Mouse (Mus musculus): ENCODE measurements around the gene Il23r. TPM values are rescaled to one million over a fixed set of nuclear protein-coding genes. Genes with fewer than 3 reads are reported as not detected.

Gene Il23r
- total RNA-seq (2021): not detected
- not detected in 2 replicates for polyA plus RNA-seq (2012; rRNA removed)
- long read RNA-seq: 0 reads

DNA sequence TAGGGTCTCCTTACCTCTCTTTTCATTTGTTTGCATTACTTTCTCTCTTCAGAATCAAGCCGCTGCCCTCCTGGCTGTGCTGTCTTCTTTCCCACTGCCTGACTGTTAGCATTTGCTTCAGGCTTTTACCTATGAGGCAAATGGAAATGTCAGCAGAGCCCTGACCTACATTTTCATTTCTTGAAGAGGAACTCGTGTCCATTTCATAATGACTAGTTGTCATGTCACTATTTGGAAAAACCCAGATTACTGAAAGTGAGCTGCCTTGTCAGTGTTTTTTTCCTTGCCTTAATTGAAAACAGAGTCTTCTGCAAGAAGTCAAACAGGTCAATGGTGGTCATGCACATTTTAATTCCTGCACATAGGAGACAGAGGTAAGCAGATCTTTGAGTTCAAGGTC is at the start of gene Il23r:
TSS of gene Il23r (minus strand) at position 101 of the 400 bp plus-strand sequence.
- intact Hi-C loops (cut with DNase I): no loop called here
- no peaks in the 10 kb centered on the region for H3K4me1 ChIP-seq (ENCODE audit: control insufficient read depth, insufficient read depth, low read length)
- 73% methylated on average over 2 of the region's 2 CpGs for WGBS
- no peak for TF ChIP-seq EP300 (IDR thresholded peaks at IDR 0.05; ENCODE audit: insufficient read depth, low read depth, low read length)
- TF ChIP-seq CTCF (IDR thresholded peaks at IDR 0.05): no peak
- no peak for TF ChIP-seq POLR2A (IDR thresholded peaks at IDR 0.05; ENCODE audit: insufficient read depth, low read depth, low read length)
- H3K36me3 ChIP-seq (ENCODE audit: control insufficient read depth, insufficient read depth, low read length): no peaks in the 10 kb centered on the region
- H3K27me3 ChIP-seq (ENCODE audit: control insufficient read depth, insufficient read depth, low read length): no peaks in the 10 kb centered on the region
- H3K4me3 ChIP-seq: no peak within 1 kb of the TSS
- no peak within 1 kb of the TSS for H3K9ac ChIP-seq (ENCODE audit: low read depth, low read length)
- no peaks in the 10 kb centered on the region for H3K79me2 ChIP-seq (replicated peaks; ENCODE audit: control insufficient read depth, insufficient read depth, low read length)
- no peak for DNase-seq
- H3K27ac ChIP-seq: no peak within 1 kb of the TSS

DNA sequence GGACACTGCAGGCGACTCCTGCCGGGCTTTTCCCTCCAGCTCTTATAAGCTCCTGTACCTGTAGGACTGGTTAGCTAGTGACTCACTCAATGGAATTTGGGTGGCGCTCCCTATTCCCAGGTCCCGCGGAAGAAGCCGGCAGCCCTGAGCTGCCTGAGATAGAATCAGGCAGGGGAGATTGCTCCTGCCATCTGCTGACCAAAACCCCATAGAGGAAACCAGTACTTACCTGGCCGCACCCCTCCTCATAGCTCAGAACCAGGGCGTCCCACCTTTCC is 44.1 kb upstream of the Il23r start, which contains the start of gene Tacstd2:
TSS of gene Tacstd2 (minus strand) at position 20 of the 278 bp plus-strand sequence.
- Histone ChIP-seq H3K9ac (ENCODE audit: low read depth, low read length) (no peak within 1 kb of the TSS), H3K4me1 (ENCODE audit: control insufficient read depth, insufficient read depth, low read length) (no peaks in the 10 kb centered on the region), H3K27ac (no peak within 1 kb of the TSS), H3K36me3 (ENCODE audit: control insufficient read depth, insufficient read depth, low read length) (no peaks in the 10 kb centered on the region), H3K27me3 (ENCODE audit: control insufficient read depth, insufficient read depth, low read length) (peaks cover 13% of the 10 kb centered on the region), H3K4me3 (no peak within 1 kb of the TSS), H3K79me2 (replicated peaks; ENCODE audit: control insufficient read depth, insufficient read depth, low read length) (no peaks in the 10 kb centered on the region)
- no peak for TF ChIP-seq CTCF (IDR thresholded peaks at IDR 0.05)
- intact Hi-C loops (cut with DNase I): no loop called here
- WGBS: 4% methylated on average over 8 of the region's 8 CpGs
- DNase-seq: no peak

DNA sequence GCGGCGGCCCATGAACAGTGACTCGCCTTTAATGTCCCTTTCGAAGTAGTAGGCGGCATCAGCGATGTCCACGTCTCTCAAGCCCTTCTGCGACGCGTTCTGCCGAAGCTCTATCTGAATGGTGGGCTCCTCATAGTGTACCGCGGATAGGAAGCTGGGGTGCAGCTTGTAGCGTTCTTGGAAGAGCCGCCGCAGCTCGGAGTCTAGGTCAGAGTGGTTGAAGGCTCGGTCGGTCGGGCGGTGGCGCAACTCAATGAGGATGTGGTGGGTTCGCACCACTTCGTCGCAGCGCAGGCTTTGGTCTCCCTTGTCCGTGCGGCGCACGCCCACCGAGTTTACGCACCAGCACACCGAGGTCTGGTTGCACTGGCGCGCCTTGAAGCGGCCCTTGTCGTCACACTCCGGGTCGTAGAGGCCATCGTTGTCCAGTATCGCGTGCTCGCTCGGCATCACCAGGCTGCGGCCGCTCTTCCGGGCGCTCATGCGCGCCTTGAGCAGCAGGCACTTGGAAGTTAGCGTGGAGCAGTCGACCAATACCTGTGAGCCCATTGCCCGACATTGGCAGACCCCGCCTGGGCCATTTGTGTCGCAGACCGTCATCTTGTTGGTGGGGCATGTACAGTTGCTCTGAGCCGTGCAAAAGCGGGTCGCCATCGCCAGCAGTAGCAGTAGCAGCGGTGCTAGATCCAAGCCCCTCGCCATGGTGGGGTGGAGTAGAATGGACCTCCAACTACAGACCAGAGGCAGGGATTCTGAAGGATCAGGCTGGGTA is 43.5 kb upstream of the Il23r start:
- H3K9ac ChIP-seq (ENCODE audit: low read depth, low read length): no peak overlapping the region
- no peak for TF ChIP-seq EP300 (IDR thresholded peaks at IDR 0.05; ENCODE audit: insufficient read depth, low read depth, low read length)
- no peak for TF ChIP-seq POLR2A (IDR thresholded peaks at IDR 0.05; ENCODE audit: insufficient read depth, low read depth, low read length)
- no peak for TF ChIP-seq CTCF (IDR thresholded peaks at IDR 0.05)
- H3K27me3 ChIP-seq (ENCODE audit: control insufficient read depth, insufficient read depth, low read length): peaks cover 13% of the 10 kb centered on the region
- no peak for DNase-seq
- H3K4me3 ChIP-seq: no peak overlapping the region
- no peak overlapping the region for H3K27ac ChIP-seq
- no peaks in the 10 kb centered on the region for H3K4me1 ChIP-seq (ENCODE audit: control insufficient read depth, insufficient read depth, low read length)
- WGBS: 1% methylated on average over 62 of the region's 62 CpGs
- no peaks in the 10 kb centered on the region for H3K79me2 ChIP-seq (replicated peaks; ENCODE audit: control insufficient read depth, insufficient read depth, low read length)
- intact Hi-C loops (cut with DNase I): no loop called here
- no peaks in the 10 kb centered on the region for H3K36me3 ChIP-seq (ENCODE audit: control insufficient read depth, insufficient read depth, low read length)

DNA sequence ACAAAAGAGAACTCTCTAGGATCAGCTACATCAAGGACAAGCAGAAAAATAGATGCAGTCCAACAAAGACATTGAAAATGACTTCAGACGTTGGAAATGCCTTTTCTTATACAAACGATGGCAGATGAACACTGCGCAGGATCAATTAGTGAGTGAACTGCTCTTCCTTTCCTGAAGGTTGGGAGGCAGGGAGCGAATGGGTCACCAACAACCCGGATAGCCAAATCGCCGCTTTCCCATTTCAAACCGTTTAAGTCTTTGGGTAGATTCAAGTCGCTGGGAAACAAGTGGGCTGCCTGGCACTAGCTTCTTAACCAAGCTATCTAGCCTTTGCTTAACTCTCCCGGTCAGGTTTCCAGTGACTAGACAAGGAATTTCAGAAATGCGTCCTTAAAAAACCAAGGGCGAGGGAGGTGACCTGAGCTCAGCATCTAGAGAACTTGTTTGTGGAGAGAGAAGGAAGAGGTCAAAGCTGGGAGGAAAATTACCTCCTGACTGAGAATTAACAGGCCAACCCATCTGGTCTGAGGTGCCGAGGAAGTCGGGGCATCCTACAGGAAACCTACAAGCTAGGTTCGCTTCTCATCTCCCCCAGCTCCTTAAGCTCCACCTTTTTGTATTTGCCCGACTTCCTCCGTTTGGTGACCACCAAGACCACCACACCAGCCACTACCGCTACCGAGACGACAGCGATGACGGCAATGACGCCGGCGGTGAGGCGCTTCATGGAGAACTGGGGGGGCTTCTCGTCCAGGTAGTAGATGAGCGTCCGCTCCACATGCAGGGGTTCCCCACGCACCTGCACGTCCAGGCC is 42.7 kb upstream of the Il23r start:
- DNase-seq: no peak
- WGBS: 16% methylated on average over 31 of the region's 31 CpGs
- Histone ChIP-seq H3K36me3 (ENCODE audit: control insufficient read depth, insufficient read depth, low read length) (no peaks in the 10 kb centered on the region), H3K4me1 (ENCODE audit: control insufficient read depth, insufficient read depth, low read length) (no peaks in the 10 kb centered on the region), H3K27ac (no peak overlapping the region), H3K9ac (ENCODE audit: low read depth, low read length) (no peak overlapping the region), H3K27me3 (ENCODE audit: control insufficient read depth, insufficient read depth, low read length) (peaks cover 13% of the 10 kb centered on the region), H3K4me3 (no peak overlapping the region), H3K79me2 (replicated peaks; ENCODE audit: control insufficient read depth, insufficient read depth, low read length) (no peaks in the 10 kb centered on the region)
- intact Hi-C loops (cut with DNase I): no loop called here
- TF ChIP-seq CTCF (IDR thresholded peaks at IDR 0.05) (no peak), EP300 (IDR thresholded peaks at IDR 0.05; ENCODE audit: insufficient read depth, low read depth, low read length) (no peak), POLR2A (IDR thresholded peaks at IDR 0.05; ENCODE audit: insufficient read depth, low read depth, low read length) (no peak)

DNA sequence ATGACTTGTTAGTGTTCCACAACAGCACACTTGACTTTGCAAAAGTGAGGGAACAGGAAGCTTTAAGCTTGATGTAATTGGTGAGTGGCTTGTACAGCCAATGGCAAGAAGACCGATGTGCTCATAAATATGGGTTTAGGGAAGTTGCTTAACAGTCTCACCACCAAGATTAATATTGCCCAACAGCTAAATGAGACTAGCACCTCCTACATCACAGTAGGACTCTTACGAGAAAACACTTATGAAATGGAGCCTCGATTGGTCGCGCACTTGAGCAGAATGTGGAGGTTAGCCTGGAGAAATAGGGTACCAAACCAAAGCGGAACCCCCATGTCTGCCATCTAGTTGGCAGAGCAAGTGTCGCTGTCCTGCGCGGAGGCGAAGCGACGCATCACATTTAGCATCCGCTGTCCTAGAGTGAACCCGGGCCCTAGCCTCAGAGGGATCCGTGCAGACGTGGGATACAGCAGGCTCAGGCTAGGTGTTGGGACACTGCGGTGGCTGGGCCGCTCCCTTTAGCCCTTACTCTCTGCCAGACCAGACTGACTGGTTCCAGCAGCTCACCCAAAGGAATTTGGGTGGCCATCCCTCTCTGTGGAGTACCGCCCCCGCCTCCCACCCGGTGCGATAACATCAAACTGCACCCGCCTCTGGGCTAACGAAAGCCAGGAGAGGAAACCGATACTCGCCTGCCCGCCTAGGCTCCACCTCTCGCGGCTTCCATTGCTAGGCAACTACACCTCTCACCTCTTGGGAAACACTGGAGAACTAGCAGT is 41.2 kb upstream of the Il23r start:
- H3K4me1 ChIP-seq (ENCODE audit: control insufficient read depth, insufficient read depth, low read length): no peaks in the 10 kb centered on the region
- H3K79me2 ChIP-seq (replicated peaks; ENCODE audit: control insufficient read depth, insufficient read depth, low read length): no peaks in the 10 kb centered on the region
- H3K27me3 ChIP-seq (ENCODE audit: control insufficient read depth, insufficient read depth, low read length): peaks cover 13% of the 10 kb centered on the region
- TF ChIP-seq POLR2A (IDR thresholded peaks at IDR 0.05; ENCODE audit: insufficient read depth, low read depth, low read length): no peak
- no peak for TF ChIP-seq CTCF (IDR thresholded peaks at IDR 0.05)
- no peak for TF ChIP-seq EP300 (IDR thresholded peaks at IDR 0.05; ENCODE audit: insufficient read depth, low read depth, low read length)
- no peaks in the 10 kb centered on the region for H3K36me3 ChIP-seq (ENCODE audit: control insufficient read depth, insufficient read depth, low read length)
- H3K4me3 ChIP-seq: no peak overlapping the region
- intact Hi-C loops (cut with DNase I): no loop called here
- WGBS: 12% methylated on average over 29 of the region's 29 CpGs
- no peak for DNase-seq
- no peak overlapping the region for H3K27ac ChIP-seq
- H3K9ac ChIP-seq (ENCODE audit: low read depth, low read length): no peak overlapping the region

Data from heart, adult 2 months (tissue).